Mouse (Mus musculus): ENCODE data around the gene Lgr6.

- TF ChIP-seq CTCF (IDR thresholded peaks at IDR 0.05; ENCODE audit: extremely low read depth, insufficient read length, insufficient replicate concordance, low read depth, low read length) (no peak), POLR2A (IDR thresholded peaks at IDR 0.05; ENCODE audit: low read depth, low read length) (no peak)
Observed at GRCm38 (mm10) chr1:134996471-134996870, 108.6 kb downstream of the Lgr6 start.
